Mouse (Mus musculus): ENCODE results near the gene Mlec.
"Not testable (repeated sequence)": the region's sequence is repeated elsewhere in the genome, so short reads cannot be mapped to it uniquely, and the experiment has no call there.

The Mlec gene

GRCm38 (mm10) chr5:115179596-115179995 is 21.6 kb upstream of the Mlec start:
- DNase-seq (ENCODE audit: low spot score in 2 of 2): no peak

DNA sequence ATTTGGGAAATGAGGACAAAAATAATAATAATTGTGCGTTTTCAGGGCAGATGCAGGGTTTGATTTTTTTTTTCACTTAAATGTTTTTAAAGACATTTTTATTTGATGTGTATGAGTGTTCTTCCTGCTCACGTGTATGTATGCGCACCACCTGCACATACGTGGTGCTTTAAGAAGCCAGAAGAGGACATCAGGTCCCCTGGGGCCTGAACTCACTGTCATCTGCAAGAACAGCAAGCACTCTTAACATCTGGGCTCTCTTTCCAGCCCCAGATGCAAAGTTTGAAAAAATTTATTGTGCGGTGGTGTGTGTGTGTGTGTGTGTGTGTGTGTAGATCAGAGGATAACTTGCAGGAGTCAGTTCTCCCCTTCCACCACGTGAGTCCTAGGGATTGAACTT is 19.9 kb upstream of the Mlec start:
- peak in 1 of 2 experiments; percentile 21 for DNase-seq (ENCODE audit: low spot score in 2 of 2)

DNA sequence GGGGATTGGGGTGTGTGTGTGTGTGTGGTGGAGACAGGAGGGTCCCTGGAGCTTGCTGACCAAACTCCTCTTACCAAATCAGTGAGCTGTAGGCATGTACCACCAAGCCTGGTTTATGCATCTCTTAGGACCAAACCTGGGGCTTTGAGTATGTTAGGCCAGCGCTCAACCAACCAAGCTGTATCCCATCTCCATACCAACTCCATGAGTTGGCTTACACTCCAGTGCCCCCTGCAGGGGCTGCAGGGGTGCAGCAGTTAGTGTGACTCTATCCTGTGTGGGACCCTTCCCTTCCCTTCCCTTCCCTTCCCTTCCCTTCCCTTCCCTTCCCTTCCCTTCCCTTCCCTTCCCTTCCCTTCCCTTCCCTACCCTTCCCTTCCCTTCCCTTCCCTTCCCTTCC is 16.6 kb upstream of the Mlec start:
- DNase-seq (ENCODE audit: low spot score in 2 of 2): no peak

DNA sequence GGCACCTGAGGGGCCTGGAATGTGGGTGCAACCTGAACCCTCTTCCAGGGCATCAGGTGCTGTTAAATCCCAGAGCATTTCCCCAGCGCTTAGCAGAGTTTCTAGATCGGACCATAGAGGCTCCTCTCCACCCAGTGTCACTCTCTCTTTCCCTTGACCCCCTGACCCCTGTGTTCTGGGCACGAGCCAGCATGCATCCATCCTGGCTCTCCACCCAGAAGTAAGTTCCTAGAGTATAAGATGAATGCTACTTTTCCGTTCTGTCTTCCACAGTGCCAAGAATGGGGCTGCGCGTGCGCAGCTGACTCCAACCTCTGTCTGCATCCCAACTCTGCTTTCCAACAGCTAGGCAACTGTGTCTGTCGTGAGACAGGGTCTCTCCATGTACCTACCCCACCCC is 12.2 kb upstream of the Mlec start:
- DNase-seq (ENCODE audit: low spot score in 2 of 2): no peak

DNA sequence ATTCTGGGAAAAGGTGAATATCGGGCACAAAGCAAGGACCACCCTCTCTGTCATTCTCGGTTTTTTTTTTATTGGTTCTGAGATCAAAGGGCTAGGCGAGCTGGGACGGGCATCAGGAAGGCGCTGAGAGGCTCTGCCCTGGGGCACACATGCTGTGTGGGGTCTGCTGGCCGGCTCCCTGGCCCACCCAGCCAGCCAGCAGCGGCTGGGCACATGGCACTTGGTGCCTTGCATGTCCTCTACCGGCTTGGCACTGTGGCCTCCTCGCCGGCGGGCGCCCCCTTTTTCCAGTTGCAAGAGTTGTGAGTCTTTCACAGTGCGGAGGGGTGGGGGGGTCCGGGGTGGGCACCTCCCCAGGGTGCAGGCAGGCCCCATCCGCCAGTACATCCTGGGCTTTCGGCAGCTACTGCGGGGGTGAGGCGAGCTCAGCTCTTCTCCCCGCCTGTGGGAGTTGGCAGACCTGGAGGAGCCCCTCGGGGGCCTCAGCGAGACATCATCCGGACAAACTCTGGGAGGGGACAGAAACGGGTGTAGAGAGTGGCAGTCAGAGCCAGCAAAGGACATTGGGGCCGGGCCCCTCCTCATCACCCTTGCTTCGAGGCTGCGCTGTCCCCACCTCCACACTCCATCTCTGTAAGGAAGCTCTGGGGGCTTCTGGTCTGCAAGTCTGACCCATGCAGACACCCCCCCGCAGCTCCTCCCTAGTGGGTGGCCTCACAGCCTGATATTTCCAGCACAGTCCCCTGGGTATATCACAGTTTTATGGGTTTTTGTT is 10.8 kb upstream of the Mlec start:
- DNase-seq (ENCODE audit: low spot score in 2 of 2): no peak

GRCm38 (mm10) chr5:115167396-115167795 is 9.4 kb upstream of the Mlec start:
- DNase-seq (ENCODE audit: low spot score in 2 of 2): peak; percentile 86

- DNase-seq (ENCODE audit: low spot score in 2 of 2): no peak
These were observed 8.8 kb upstream of the Mlec start for GRCm38 (mm10) chr5:115166815-115167194.

GRCm38 (mm10) chr5:115165895-115166814 is 8.2 kb upstream of the Mlec start:
- no peak for DNase-seq (ENCODE audit: low spot score in 2 of 2)

DNA sequence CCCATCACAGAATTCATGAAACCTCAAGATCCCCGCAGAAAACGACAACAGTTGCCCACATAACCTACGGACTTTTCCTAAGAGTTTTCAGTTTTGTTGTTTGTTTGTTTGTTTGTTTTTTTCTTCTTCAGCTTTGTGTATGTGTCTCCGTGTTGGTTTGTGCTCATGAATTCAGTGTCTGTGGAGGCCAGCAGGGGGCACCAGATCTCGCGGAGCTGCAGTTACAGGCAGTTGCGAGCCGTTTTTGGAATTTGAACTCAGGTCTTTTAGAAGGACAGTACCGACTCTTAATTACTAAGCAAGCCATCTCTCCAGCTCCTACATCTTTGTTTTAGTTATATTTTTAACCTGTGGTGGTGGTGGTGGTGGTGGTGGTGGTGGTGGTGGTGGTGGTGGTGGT is 7.4 kb upstream of the Mlec start:
- no peak for DNase-seq (ENCODE audit: low spot score in 2 of 2)

GRCm38 (mm10) chr5:115164446-115164845 is 6.5 kb upstream of the Mlec start:
- not testable (repeated sequence) for DNase-seq (ENCODE audit: low spot score in 2 of 2)

- DNase-seq (ENCODE audit: low spot score in 2 of 2): peak in 1 of 2 experiments; percentile 56
These were observed 5.6 kb upstream of the Mlec start for GRCm38 (mm10) chr5:115163563-115163962.

DNA sequence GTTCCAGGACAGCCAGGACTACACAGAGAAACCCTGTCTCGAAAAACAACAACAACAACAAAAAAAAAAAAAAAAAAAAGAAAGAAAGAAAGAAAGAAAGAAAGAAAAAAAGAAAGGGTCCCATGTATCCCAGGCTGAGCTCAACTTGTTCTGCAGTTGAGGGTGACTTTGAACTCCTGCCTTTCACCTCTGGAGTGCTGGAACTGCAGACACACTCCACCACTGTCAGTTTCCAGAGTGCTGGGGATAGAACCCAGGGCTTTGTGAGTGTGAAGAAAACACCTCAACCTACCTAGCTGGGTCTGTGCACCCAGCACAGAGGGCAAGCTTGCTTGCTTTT is 3.9 kb upstream of the Mlec start:
- not testable (repeated sequence) for DNase-seq (ENCODE audit: low spot score in 2 of 2)

- DNase-seq (ENCODE audit: low spot score in 2 of 2): no peak
These were observed 3.3 kb upstream of the Mlec start for GRCm38 (mm10) chr5:115161064-115161939.

GRCm38 (mm10) chr5:115160655-115161054 is 2.7 kb upstream of the Mlec start:
- DNase-seq (ENCODE audit: low spot score in 2 of 2): no peak

- DNase-seq (ENCODE audit: low spot score in 2 of 2): no peak
These were observed 1.2 kb upstream of the Mlec start for GRCm38 (mm10) chr5:115159165-115159564.

DNA sequence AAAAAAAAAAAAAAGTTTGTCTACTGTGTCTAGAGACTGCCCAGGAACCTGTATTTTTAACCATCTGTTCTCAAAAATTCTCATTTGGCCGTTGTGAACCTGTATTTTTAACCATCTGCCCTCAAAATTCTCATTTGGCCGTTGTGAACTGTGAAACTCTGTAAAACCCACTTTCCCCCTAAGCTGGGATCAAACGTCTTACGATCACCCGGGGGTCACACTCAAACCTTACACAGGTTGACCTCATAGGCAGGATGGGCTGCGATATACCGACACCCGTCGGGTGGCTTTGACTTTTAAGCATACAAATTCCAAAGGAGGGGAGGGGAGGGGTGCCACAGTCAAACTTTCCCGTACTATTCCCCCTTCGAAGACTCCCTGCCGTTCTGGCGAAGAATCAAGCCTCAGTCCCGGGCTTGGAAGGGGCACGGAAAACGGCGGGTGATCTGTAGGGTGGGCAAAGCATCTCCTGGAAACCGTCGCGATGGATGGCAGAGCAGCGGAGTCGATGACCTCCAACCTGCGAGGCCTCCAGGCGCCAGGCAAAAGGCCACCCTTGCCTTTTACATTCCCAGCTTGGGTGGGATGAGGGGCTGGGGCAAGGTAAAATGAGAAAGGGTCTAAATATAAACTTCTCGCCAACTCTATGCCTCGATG is 918 bp downstream of the Mlec start:
- no peak for DNase-seq (ENCODE audit: low spot score in 2 of 2)

- no peak for DNase-seq (ENCODE audit: low spot score in 2 of 2)
These were observed 1.6 kb downstream of the Mlec start for GRCm38 (mm10) chr5:115156401-115156800.

- peak; percentile 67 to 74 for DNase-seq (ENCODE audit: low spot score in 2 of 2)
These were observed 2.1 kb downstream of the Mlec start for GRCm38 (mm10) chr5:115155831-115156230.

DNA sequence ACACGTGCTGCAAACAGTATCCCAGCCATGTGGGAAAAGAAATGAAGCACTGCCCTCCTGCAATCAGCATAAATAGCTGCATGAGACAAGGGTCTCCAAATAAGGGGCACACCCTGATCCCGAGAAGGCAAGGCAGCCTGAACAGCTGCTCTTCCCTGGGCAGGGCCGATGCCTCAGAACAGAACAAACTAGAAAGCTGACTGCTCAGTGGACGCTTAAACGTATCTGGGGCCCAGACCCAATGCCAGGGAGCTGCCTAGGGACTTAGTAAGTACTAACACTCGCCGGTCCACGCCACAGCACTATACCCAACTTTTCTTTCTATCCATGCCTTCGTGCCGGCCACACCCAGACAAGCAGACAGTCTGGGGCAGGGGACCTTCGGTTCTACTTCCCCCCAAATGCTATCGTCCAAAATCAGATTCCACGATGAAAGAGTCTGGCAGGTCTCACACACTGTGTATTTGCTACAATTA is 2.8 kb downstream of the Mlec start:
- no peak for DNase-seq (ENCODE audit: low spot score in 2 of 2)

DNA sequence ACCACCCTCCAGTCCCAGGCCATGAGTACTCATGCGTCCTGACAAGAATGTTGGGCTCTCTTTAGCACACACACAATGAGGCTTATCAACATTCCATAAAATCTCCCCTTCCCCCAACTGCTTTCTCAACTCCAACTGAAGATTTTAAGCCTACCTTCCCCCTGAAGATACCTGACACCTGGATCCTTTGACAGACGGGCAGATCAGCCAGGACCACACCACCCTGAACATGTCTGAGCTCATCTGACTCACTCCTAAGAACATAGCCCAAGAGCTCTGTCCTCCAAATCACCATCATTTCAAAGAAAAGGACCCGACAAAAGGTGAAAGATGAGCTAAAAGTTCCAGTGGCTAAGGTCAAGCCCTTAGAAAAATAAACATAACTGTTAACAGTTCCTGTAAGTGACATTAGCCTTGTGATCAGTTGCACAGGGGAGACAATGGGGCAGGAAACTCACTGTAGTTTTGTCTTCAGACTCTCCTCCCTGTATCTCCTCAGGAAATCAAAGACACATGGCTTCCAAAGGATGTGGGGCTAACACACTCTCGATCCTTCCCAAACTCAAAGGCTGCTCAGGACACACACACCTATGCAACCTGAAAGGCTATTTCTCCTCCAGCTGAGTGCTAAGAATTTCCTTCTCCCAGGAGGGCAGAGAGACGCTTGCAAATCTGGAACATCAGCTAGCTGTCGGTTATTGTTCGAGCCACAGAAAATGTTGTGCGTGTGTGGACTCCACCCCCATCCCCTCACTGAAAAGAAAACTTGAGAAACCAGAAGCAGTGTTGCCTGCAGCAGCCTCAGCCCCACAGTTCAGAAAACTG is 5.6 kb downstream of the Mlec start:
- no peak for DNase-seq (ENCODE audit: low spot score in 2 of 2)

Data from spleen, postnatal 36 days (tissue).